Mouse (Mus musculus): ENCODE results near the gene Ifnlr1.

DNA sequence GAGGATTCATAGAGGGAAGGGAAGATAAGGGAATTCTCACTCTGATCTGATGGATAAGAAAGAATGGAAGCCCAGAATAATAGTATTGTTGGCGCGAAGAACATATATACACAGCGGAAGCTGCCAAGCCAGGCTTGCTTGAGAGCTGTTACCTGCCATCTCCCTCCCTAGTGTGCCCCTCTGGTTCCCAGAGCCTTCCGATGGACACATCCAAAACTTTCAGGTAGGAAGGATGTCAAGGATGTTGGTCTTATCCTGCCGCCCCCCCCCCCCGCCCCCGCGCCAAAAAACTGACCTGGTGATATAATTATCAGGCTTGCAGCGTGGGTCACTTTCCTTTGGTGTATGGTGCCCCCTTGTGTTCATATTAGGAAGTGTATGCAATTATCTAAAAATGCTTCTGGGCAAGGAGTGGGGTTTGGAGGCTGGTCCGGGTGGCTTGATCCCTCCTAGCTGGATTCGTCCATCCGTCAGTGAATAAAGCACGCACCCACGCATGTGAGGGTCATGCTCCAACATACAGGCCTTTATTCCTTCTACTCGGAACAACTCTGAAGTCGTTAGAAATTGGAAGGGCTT, 18.7 kb upstream of the Ifnlr1 start:
- peak; percentile 58 for TF ChIP-seq CTCF (conservative IDR thresholded peaks at IDR 0.05; ENCODE audit: insufficient read depth, insufficient read length, low read depth, low read length)
- TF ChIP-seq POLR2A (IDR thresholded peaks at IDR 0.05; ENCODE audit: low read depth, low read length) = no peak
